Mouse (Mus musculus) frontal cortex, postnatal 25 days (tissue): ENCODE results near the gene Cd3e.
"Not testable (repeated sequence)": the region's sequence is repeated elsewhere in the genome, so short reads cannot be mapped to it uniquely, and the experiment has no call there.

Experiments used
- DNase-seq, 2 experiments: peaks; one replicate each; pipeline ENCODE4 v3.0.0; 2022; ENCODE audit warnings: low spot score in 2 of 2

The Cd3e gene

DNA sequence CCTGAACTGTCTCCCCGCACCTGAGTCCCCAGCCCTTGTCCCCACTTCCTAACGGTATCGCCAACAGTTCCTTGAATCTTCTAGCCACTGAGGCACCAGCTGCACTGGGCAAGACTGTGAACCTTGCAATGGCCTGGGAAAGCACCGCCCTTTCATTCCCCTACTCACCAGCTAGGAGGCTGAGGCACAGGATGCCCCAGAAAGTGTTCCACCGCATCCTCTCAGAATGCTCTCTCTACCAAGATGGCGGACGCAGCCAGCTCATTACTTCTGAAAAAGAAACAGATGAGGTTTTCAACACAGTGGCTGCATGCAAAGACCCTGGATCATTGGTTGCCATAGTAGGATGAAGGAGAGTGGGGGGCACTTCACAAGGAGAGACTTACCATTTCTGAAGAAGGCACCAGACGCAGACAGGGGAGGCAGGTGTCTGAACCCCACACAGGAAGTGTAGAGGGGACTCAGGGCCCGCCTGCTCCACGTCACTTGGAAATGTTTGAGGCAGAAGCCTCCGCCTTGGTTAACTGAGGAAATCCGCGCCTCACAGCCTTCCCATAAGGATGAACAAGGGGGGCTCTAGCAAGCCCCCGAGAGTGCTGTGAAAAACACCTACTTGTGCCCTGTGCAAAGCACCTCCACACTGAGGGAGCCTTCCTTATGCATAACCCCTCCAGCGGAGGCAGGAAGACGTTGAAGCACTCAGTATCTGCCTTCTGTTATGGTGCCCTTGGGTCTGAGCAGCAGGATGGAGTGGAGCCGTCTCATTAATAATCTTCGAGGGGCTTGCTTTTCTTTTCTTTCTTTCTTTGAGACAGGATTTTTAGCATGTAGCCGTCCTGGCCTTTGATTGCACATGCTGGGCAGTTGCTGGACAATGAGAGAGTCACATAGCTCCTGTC, at the start of gene Cd3e:
Gene Cd3e, minus strand, starts transcription at position 448 of the 899 bp plus-strand sequence.
- no peak for DNase-seq

DNA sequence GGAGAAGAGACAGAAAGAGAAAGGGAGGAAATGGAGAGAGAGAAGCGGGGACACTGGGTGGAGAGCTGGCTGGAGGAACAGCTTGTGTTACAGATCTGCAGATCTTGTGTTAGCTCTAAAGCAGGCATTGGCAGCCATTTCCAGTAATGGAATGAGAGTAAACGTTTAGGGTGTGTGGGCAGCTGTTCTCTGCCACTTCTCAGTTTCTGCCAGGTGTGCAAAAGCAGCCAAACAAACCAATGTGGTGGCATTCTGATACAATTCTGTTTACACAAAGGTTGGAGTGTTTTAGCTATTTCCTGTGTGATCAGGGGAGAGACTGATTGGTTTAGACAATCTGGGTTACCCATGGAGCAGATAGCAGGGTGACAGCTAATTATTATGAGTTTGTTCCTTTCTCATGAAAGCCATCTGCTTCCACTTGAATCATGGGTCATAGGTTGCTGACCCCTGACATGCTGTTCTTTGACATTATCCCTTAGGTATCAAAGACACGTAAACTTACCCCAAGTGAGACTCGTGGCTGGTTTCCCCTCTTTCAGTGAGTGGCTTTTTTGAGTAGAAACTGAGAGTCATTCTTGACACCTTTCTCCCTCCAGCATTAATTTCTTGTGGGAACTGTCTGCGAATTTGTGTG, 49.0 kb upstream of the Cd3e start:
- no peak for DNase-seq

DNA sequence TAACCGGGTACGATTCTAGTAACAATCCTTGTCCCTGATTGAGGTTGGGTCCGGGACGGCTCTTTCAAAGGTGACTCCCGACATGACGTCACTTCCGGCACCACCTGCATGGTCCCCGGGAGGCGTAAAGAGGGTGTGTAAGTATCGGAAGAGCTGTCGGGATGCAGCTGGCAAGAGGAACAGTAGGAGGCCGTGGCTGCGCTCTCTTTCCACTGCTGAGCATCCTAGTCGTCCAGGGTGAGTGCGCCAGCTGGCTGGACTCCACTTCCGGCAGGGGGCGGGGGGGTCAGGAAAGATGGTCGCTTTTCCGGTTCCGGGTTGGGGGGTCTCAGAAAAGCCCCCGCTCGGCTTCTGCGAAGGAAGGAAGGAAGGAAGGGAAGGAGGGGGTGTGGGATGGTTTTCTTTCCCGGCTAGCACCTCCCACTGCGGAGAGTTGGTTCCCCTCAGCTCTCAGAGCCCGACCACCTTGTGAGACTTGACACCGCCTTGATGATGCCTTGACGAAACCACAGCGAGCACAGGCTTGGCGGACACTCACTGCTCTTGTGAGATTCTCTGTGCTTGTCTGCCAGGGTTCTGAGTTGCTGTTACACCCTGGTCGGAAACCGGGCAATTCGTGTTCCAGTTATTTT, 45.8 kb upstream of the Cd3e start, which contains the start of gene Mpzl3:
Gene Mpzl3, plus strand, starts transcription at position 105 of the 632 bp plus-strand sequence.
- DNase-seq, result peak; percentile 72 to 80

DNA sequence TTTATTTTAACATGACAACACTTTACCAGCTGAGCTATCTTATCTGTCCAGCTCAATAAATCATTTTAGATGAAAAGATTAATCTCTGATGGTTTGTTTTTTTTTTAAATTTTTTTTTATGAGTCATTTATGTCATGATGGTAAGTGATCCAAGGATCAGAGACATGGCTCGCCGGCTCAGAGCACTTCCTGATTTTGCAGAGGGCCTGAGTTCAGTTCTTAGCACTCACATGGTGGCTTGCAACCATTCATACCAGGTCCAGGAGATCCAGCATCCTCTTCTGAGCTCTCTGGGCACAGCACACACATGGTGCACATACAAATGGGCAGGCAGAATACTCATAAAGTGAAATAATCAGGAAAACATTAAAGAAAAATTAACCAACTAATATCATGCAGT, 40.9 kb upstream of the Cd3e start:
- no peak for DNase-seq

DNA sequence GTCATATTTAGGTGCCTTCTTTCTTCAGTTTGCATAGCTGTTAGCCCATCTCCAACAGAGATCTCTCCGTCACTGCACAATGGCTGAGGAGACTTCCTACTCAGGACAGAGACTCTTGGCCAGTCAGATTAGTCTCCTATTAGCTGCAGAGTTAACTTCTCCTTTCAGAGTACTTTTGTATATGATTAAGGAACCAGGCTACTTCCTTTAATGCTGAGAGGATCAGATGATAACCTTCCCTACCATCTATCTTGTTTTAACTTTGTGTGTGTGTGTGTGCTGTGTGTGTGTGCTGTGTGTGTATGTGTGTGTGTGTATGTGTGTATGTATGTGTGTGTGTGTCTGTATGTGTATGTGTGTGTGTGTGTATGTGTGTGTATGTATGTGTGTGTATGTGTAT, 40.3 kb upstream of the Cd3e start:
- DNase-seq, result no peak

DNA sequence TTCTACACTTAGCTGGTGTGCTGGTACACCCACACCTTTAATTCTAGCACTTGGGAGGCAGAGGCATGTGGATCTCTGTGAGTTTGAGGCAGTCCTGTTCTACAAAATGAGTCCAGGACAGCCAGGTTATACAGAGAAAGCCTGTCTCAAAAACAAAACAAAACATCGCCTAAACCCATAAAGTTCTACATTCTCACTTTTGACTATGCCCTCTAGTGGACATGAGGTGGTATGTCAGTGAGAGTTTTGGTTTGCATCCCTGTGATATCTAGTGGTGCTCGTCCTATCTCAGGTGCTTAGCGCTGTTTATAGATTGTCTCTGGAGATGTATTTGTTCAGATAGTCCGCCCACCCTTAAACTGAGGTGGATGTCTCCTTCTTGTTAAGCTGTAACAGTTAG, 39.1 kb upstream of the Cd3e start:
- DNase-seq, result no peak

DNA sequence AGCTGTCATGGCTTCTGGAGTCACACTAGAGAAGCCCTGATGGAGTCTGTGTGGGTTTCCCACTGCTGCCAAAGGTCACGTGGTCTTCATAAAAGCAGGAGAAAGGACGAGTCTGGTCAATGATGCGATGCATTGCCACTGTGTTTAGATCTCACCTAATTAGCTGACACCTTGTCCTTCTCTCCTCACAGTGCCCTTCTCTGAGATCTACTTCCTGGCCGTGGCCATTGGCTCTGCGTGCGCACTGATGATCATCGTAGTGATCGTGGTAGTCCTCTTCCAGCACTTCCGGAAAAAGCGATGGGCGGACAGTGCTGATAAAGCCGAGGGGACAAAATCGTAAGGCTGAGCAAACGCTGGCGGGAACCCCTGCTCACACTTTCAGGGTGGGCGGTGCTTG, 37.5 kb upstream of the Cd3e start:
- no peak for DNase-seq

DNA sequence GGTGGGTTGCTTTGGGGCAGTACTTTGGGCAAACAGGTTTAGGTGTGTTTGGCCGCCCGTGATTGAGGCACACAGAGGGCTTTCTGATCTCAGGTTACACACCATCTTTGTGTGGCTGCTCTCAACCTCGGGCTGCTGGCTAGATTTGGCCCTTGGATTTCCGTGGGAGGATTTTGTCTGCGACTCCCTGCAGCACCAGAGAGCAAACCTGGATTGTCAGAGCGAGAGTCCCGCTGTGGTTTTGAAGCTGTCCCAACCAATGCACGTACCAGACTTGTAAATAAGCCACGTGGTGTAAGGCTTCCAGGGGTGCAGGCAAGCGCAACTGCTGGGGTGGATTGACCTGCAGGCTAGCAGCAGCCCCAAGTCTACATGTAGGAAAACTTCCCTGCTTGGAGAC, 33.5 kb upstream of the Cd3e start:
- DNase-seq, result no peak

DNA sequence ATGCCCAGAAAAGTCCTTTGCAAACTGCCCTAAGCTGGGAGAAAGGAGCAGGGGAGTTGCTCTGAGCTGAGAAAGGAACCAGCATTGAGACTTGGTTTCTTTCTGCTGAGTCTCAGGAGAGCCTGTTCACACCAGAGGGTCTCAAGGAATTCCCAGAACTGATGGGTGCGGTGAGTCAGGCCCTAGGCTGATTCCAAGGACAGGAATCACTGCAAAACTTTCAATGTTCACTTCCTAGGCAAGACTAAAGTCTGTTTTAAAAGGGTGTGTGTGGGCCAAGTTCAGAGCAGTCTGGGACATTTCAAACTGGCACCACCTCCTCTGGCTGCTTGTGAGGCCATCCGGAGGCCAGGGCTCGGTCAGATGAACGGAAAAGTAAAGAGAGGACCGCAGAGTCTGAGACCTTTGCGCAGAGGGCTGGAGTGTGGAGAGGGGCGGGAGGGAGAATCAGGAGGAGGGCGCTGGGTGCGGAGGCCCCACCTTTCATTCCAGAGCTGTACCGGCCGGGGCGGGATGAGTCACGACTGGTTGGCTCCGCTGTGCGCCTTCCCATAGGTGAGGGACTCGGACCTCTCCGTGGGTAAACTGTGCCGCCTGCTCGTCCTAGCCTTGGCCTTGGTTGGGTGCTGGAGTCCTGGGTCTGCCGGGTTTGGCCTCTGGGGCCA, 32.8 kb upstream of the Cd3e start:
- DNase-seq, result no peak

DNA sequence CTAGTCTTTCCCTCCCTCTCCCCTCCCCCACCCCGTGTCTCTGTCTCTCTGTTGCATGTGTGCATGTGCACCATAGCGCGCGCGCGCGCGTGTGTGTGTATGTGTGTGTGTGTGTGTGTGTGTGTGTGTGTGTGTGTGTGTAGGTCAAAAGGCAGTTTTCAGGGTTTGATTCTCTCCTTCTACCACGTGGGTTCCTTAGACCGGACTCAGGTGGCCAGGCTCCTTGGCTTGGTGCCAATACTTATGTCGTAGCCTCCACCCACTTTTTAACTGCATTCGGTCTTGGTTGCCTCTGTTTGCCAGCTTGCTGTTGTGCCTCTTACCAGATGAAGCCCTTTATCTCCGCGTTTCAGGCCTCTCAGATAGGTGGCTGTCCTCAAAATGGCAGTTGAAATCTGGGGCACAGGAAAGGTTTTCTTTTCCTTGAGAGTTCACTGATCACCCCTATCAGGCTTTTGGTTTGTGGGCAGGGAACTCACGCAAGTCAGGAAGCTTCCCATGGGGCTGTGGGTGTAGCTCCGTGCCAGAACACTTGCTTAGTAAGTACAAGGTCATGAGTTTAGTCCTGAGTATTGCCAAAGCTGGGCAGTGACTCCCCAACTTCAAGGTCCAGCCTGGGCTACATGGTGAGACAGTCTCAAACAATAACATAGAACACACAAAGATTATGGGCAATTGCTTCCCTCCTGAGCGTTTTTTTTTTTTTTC, 31.9 kb upstream of the Cd3e start:
- DNase-seq, result no peak

DNA sequence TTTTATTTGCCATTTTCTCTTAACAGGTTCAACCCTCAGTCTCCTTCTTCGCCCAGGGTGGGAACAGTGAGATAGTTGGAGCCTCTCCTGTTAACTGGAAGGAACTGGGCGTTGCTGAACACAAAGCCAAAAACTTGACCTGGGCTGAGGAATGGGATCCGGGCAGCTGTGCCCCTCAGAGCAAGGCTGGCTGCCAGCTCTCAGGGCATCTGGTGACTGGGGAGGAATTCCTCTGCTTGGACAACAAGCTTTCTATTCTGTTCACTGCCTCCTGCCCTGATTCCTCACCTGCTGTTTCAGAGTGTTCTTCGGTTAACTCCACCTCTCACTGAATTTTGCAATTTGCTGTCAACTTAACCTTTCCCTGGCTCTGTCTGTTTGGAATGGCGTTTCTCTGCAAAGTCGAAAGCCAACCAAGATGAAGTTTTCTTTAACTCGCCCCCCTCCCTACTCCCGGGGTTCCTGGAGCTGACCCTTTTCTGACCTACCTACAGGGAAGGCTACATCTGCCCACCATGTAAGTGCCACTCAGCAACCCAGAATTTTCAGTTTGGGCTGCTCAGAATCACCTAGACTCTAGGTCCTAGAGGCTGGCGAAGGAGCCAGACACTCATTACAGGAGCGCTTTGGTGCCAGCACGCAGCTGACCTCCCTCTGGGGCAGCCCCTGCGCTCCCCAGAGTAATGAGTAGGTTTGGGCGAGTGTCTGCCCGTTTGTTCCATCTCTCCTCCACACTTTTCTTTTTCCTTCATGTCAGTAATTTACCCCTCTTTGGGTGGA, 30.8 kb upstream of the Cd3e start:
- DNase-seq, result no peak

DNA sequence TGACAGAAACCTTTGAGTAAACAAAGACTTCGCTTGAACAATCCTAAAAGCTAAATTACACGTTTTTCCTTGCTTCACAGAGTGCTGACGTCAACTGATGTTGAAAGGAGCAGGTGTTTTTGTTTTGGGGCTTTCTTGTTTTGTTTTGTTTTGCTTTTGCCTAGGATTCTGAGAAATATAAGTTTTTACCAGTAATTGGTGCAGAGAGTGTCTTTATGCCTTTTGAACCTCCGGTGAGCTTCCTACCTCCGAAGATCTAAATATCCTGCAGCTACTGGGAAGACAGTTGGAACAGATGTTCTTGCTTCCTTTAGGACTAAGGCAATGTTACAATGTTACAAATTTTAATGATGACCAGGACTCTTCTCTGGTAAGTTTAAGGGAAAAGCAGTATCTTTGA, 30.1 kb upstream of the Cd3e start, which contains the start of gene Mpzl2:
Gene Mpzl2, plus strand, starts transcription at position 301 of the 400 bp plus-strand sequence.
- no peak for DNase-seq

DNA sequence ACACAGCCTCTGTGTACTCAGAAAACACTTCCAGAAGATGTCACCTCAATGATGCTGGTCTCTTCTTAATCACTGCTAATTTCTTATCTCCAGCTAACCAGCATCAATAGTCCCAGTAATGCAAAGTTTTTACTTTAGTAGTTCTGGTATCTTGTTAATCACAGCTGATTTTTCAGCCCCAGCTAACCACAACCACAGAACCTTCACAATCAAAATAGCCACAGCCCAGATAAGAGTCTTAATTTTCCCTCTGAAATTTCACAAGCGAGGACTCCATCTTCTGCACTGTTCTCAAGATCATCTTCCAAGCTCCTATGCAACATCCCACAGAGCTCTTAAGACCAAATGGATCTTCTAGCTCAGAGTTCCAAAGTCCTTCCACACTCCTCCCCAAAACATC, 28.4 kb upstream of the Cd3e start:
- not testable (repeated sequence) for DNase-seq

DNA sequence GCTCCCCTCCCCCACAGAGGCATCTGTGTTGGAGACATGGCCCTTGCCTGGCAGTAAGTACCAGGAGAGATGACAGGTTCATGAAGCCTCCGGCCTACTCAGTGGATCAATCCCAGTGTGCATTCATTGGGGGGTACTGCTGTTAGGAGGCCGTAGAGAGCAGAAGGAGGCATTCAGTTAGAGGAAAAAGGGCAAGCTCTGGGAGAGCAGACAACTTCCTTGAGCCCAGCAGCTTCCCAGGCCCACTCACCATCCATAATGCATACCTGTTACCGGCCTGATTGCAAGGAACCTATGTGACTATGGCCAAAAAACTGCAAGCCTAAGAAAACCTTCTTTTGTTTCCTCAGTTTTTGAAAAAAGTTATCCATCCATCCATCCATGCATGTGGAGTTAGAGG, 25.1 kb upstream of the Cd3e start:
- DNase-seq, result no peak

DNA sequence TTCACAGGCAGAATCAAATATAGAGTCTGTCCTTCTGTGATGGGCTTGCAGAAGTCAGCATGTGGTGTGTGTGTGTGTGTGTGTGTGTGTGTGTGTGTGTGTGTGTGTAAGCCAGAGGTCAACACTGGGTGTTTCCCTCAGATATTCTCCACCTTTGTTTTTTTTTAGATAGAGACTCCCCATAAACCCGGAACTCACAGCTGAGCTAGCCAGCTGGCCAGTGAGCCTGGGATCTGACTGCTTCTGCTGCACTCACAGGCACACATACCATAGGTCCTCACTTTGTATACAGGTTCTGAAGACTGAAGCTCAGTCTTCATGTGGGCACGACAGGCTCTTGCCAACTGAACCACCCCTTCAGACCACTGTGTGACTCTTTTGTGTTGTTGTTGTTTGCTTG, 22.8 kb upstream of the Cd3e start:
- no peak for DNase-seq

DNA sequence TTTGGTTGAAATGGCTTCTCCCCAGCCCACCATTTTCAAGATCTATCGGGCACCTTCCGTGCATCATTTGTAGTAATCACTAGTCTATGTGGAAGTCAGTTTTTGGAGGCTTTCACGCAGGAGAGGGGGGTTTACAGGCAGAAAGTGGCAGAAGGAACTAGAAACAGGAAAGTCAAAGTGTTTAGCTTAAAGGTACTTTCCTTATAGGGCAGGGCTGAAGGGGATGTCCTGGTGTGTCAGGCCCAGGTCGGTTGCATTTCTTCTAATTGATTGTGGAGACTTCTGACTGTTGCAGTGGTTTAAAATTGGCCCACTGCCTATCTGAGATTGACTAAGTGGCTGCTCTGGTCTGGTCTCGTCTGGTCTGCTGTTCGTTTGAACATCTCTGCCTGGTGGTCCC, 20.9 kb upstream of the Cd3e start:
- DNase-seq, result no peak

DNA sequence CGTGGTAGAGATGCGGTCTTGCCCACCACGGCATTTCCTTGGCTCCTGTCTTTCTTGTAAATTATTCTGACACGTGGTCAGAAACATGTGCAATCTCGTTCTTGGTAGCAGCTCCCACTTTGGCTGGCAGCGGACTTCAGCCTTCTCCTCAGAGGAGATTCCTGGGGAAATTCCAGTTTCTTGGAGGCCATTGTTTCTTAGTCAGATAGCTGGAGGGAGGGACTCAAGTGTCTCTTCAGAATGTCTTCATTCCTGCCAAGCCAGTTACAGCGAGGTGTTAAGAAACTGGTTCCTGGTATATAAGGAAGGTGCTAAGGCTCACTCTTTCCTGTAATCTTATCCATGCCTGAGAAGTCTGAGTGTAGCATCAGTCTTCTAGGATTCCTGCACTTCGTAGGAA, 17.9 kb upstream of the Cd3e start:
- no peak for DNase-seq

DNA sequence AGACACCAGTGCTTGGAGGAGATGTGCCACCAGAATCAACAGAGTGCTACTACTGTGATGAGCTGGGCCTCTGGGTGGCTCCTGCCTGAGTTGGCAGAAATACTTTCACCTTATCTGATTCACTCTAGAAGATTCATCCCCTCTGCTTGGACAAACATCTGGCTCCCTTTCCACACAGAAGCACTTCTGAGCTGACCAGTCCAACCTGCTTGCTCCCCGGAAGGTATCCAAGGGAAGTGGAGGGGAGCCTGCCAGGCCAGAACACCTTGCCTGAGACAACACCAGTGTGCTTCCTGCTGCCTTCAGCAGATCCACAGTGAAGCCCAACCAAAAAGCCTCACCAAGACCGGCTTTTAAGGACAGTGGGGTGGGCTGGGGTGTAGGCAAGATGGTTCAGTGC, 14.8 kb upstream of the Cd3e start:
- DNase-seq, result no peak

DNA sequence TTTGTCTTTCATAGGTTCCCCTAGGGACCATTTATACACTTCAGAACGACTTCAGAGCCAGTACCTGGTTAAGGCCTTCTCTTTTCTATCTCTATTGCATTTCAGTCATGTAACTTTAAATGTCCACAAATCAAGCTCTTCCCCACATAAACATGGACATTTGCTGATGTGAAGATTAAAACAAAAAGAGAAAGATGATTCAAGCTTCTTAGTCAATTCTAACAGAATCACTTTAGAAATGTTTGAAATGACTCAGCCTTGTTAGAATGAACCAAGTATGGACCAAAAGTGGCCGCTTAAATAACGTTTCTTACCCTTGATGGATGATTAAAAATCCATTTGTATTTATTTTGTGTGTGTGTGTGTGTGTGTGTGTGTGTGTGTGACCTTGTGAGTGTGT, 14.2 kb upstream of the Cd3e start:
- no peak for DNase-seq

DNA sequence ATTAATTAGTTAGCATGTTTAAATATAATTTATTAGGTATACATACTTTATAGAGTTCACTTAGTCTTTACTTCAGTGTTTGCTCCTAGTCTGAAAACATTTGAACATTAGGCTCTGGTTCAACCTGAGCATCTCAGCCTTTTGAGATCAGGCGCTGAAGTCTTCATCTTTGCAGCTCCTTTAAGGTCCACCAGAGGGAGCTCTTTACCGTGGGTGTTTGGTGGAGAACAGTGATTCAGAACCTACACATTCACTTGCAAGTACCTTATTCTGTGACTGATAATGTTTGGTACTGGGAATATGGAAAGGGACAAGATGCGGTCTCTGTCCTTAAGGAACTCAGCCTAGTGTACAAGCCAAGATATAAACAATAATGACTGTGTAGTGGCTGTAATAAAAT, 13.4 kb upstream of the Cd3e start:
- peak; percentile 16 to 34 for DNase-seq

DNA sequence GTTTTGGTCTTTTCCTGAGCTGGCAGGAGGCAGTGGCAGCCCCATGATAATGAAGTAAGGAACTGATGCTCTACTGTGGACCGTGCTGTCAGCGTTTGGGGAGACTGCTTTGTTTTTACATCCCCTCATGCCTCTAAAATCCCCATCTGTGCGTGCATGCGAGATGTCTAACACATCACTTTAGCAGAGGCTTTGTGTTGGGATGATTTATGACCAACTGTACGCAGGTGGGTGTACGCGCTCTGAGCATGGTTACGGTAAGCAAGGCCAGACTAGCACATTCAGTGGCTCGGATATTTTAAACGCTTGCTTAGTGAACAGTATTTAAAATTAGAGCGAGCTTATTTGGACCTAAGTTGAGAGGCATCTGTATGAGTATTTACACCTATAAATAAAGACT, 8.6 kb upstream of the Cd3e start:
- DNase-seq, result peak in 1 of 2 experiments; percentile 9
